Mouse (Mus musculus): ENCODE measurements at regions not wholly inside any gene's neighbourhood (a gene's known extent, or its start where the extent isn't known, plus 50 kb on each side); places are given as distances from the start of the nearest gene placed in this dataset.

DNA sequence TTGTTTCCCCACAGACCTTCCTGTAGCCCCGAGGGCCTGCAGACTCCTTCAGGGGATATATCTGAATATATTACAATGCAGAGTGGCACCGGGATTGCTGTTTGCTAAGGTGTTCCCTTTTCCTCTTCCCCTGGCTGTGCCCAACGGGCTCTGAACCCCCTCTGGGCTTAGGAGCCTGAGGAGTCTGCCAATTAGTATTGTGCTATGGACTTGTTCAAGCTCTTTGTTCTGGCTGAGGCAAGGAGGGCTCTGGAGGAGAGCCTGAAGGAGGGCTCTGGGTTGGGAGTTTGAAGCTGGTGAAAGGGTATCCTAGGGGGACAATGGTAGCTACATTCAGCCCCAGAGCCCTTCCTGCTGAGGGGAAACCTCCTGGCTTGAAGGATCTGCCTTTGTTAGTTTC lies 84.9 kb upstream of the Shb start:
- TF ChIP-seq CTCF (IDR thresholded peaks at IDR 0.05; ENCODE audit: extremely low read depth, insufficient read length, insufficient replicate concordance, low read depth, low read length) (no peak), POLR2A (IDR thresholded peaks at IDR 0.05; ENCODE audit: low read depth, low read length) (no peak)
